Mouse (Mus musculus) kidney, embryonic 16.5 days (tissue): ENCODE measurements at regions not wholly inside any gene's neighbourhood (a gene's known extent, or its start where the extent isn't known, plus 50 kb on each side); places are given as distances from the start of the nearest gene placed in this dataset.

ENCODE experiments used
- ATAC-seq: fragments of 200-750 bp; cut with Nextera tagmentation; 2 replicates; pipeline ENCODE4 v1.8.0; 2017; ENCODE audit warnings: moderate TSS enrichment; ENCODE audit not compliant: low FRiP score, low TSS enrichment
- H3K27ac ChIP-seq: fragments of 300-500 bp; sonication (generic); 2 replicates; pipeline ENCODE4 v1.5.1; 2014; ENCODE audit warnings: low read length
- H3K27me3 ChIP-seq: fragments of 300-500 bp; sonication (generic); 2 replicates; pipeline ENCODE4 v1.6.1; 2014; ENCODE audit warnings: low read length, control low read depth, mixed read lengths; ENCODE audit not compliant: insufficient read depth
- H3K36me3 ChIP-seq: fragments of 300-500 bp; sonication (generic); 2 replicates; pipeline ENCODE4 v1.6.1; 2014; ENCODE audit warnings: low read length, control low read depth, mixed read lengths; ENCODE audit not compliant: insufficient read depth
- H3K4me1 ChIP-seq: fragments of 300-500 bp; sonication (generic); 2 replicates; pipeline ENCODE4 v1.6.1; 2014; ENCODE audit warnings: low read length, control low read depth, mixed read lengths; ENCODE audit not compliant: insufficient read depth
- H3K4me2 ChIP-seq: fragments of 300-500 bp; sonication (generic); replicated peaks from 2 replicates; pipeline ENCODE4 v1.6.1; 2014; ENCODE audit warnings: low read depth, low read length
- H3K4me3 ChIP-seq: fragments of 300-500 bp; sonication (generic); 2 replicates; pipeline ENCODE4 v1.5.1; 2014; ENCODE audit warnings: mild to moderate bottlenecking, low read length
- H3K9ac ChIP-seq: fragments of 300-500 bp; sonication (generic); replicated peaks from 2 replicates; pipeline ENCODE4 v1.6.1; 2014; ENCODE audit warnings: low read length
- H3K9me3 ChIP-seq: fragments of 300-500 bp; sonication (generic); 2 replicates; pipeline ENCODE4 v1.6.1; 2016; ENCODE audit warnings: low read length, control low read depth
- WGBS: fragments of 180-500 bp; shearing (Covaris S2); extraction: QIAGEN DNeasy Blood & Tissue Kit; methylation state at CpG from one replicate; pipeline ENCODE4 v1.1.7; 2014; 5-methylcytosine and 5-hydroxymethylcytosine counted together

- H3K9me3 ChIP-seq, result no peaks in the 10 kb centered on the region
- WGBS, result 26% methylated on average over 6 of the region's 6 CpGs
- H3K4me1 ChIP-seq, result peaks cover 6% of the 10 kb centered on the region
- no peak overlapping the region for H3K4me2 ChIP-seq
- no peak for ATAC-seq
- H3K27ac ChIP-seq, result no peak overlapping the region
- H3K27me3 ChIP-seq, result peaks cover 4% of the 10 kb centered on the region; the same call in 1 of the 2 replicates
- no peaks in the 10 kb centered on the region for H3K36me3 ChIP-seq
- H3K4me3 ChIP-seq, result no peak overlapping the region
- H3K9ac ChIP-seq, result no peak overlapping the region
Measured at GRCm38 (mm10) chr12:16091336-16091735, 274.6 kb upstream of the Trib2 start.

GRCm38 (mm10) chr12:16083176-16083575 lies 266.5 kb upstream of the Trib2 start:
- no peak overlapping the region for H3K9ac ChIP-seq
- H3K36me3 ChIP-seq, result no peaks in the 10 kb centered on the region
- H3K4me3 ChIP-seq, result no peak overlapping the region
- H3K4me2 ChIP-seq, result no peak overlapping the region
- no peak overlapping the region for H3K27ac ChIP-seq
- H3K9me3 ChIP-seq, result no peaks in the 10 kb centered on the region
- no peaks in the 10 kb centered on the region for H3K4me1 ChIP-seq
- 26% methylated on average over 1 of the region's 1 CpGs for WGBS
- no peak for ATAC-seq
- peaks cover 4% of the 10 kb centered on the region; the same call in 1 of the 2 replicates for H3K27me3 ChIP-seq

GRCm38 (mm10) chr12:16077215-16077614 lies 260.5 kb upstream of the Trib2 start:
- Histone ChIP-seq H3K4me1 (no peaks in the 10 kb centered on the region), H3K4me2 (no peak overlapping the region), H3K4me3 (no peak overlapping the region), H3K36me3 (no peaks in the 10 kb centered on the region), H3K27me3 (no peaks in the 10 kb centered on the region), H3K9me3 (no peaks in the 10 kb centered on the region), H3K9ac (no peak overlapping the region), H3K27ac (no peak overlapping the region)
- no peak for ATAC-seq
- 87% methylated on average over 1 of the region's 1 CpGs for WGBS

- no peaks in the 10 kb centered on the region for H3K4me1 ChIP-seq
- no peaks in the 10 kb centered on the region for H3K9me3 ChIP-seq
- H3K27ac ChIP-seq, result no peak overlapping the region
- H3K36me3 ChIP-seq, result no peaks in the 10 kb centered on the region
- no peak overlapping the region for H3K4me3 ChIP-seq
- H3K9ac ChIP-seq, result no peak overlapping the region
- no peaks in the 10 kb centered on the region for H3K27me3 ChIP-seq
- H3K4me2 ChIP-seq, result no peak overlapping the region
- 86% methylated on average over 2 of the region's 2 CpGs for WGBS
- ATAC-seq, result no peak
Measured at GRCm38 (mm10) chr12:16075962-16076361, 259.2 kb upstream of the Trib2 start.

- WGBS, result 93% methylated on average over 13 of the region's 13 CpGs
- no peak overlapping the region for H3K27ac ChIP-seq
- H3K4me3 ChIP-seq, result no peak overlapping the region
- no peaks in the 10 kb centered on the region for H3K4me1 ChIP-seq
- H3K9me3 ChIP-seq, result no peaks in the 10 kb centered on the region
- ATAC-seq, result no peak
- no peak overlapping the region for H3K9ac ChIP-seq
- no peaks in the 10 kb centered on the region for H3K36me3 ChIP-seq
- no peaks in the 10 kb centered on the region for H3K27me3 ChIP-seq
- no peak overlapping the region for H3K4me2 ChIP-seq
Measured at GRCm38 (mm10) chr12:16068940-16069339, 252.2 kb upstream of the Trib2 start.

GRCm38 (mm10) chr12:16062689-16063088 lies 246.0 kb upstream of the Trib2 start:
- H3K4me3 ChIP-seq, result no peak overlapping the region
- no peak overlapping the region for H3K9ac ChIP-seq
- H3K4me2 ChIP-seq, result no peak overlapping the region
- H3K27me3 ChIP-seq, result no peaks in the 10 kb centered on the region
- no peaks in the 10 kb centered on the region for H3K36me3 ChIP-seq
- no peak overlapping the region for H3K27ac ChIP-seq
- H3K4me1 ChIP-seq, result no peaks in the 10 kb centered on the region
- no peak for ATAC-seq
- WGBS, result 85% methylated on average over 7 of the region's 7 CpGs
- no peaks in the 10 kb centered on the region for H3K9me3 ChIP-seq

GRCm38 (mm10) chr12:16060461-16060860 lies 243.7 kb upstream of the Trib2 start:
- Histone ChIP-seq H3K4me3 (no peak overlapping the region), H3K9me3 (no peaks in the 10 kb centered on the region), H3K9ac (no peak overlapping the region), H3K27ac (no peak overlapping the region), H3K27me3 (no peaks in the 10 kb centered on the region), H3K36me3 (no peaks in the 10 kb centered on the region), H3K4me2 (no peak overlapping the region), H3K4me1 (no peaks in the 10 kb centered on the region)
- WGBS, result 57% methylated on average over 5 of the region's 5 CpGs
- no peak for ATAC-seq

- H3K4me3 ChIP-seq, result no peak overlapping the region
- H3K9me3 ChIP-seq, result no peaks in the 10 kb centered on the region
- ATAC-seq, result no peak
- no peak overlapping the region for H3K27ac ChIP-seq
- H3K9ac ChIP-seq, result no peak overlapping the region
- H3K4me2 ChIP-seq, result no peak overlapping the region
- H3K27me3 ChIP-seq, result no peaks in the 10 kb centered on the region
- no peaks in the 10 kb centered on the region for H3K36me3 ChIP-seq
- 81% methylated on average over 3 of the region's 3 CpGs for WGBS
- H3K4me1 ChIP-seq, result no peaks in the 10 kb centered on the region
Measured at GRCm38 (mm10) chr12:16058255-16058654, 241.5 kb upstream of the Trib2 start.

- H3K4me3 ChIP-seq, result no peak overlapping the region
- WGBS, result 71% methylated on average over 2 of the region's 2 CpGs
Measured at GRCm38 (mm10) chr12:16056831-16057230, 240.1 kb upstream of the Trib2 start.

GRCm38 (mm10) chr12:16056216-16056615 lies 239.5 kb upstream of the Trib2 start:
- no peak overlapping the region for H3K4me3 ChIP-seq
- H3K4me2 ChIP-seq, result no peak overlapping the region
- no peaks in the 10 kb centered on the region for H3K27me3 ChIP-seq
- whole genome bisulfite sequencing, result 52% methylated on average over 1 of the region's 1 CpGs
- H3K36me3 ChIP-seq, result no peaks in the 10 kb centered on the region
- no peak overlapping the region for H3K27ac ChIP-seq
- no peaks in the 10 kb centered on the region for H3K9me3 ChIP-seq
- H3K9ac ChIP-seq, result no peak overlapping the region
- no peaks in the 10 kb centered on the region for H3K4me1 ChIP-seq
- no peak for ATAC-seq

More at GRCm38 (mm10) chr12:16056831-16057230, 240.1 kb upstream of the Trib2 start:
- H3K9me3 ChIP-seq, result no peaks in the 10 kb centered on the region
- H3K27me3 ChIP-seq, result no peaks in the 10 kb centered on the region
- no peak overlapping the region for H3K4me2 ChIP-seq
- no peak for ATAC-seq
- H3K27ac ChIP-seq, result no peak overlapping the region
- H3K36me3 ChIP-seq, result no peaks in the 10 kb centered on the region
- H3K9ac ChIP-seq, result no peak overlapping the region
- H3K4me1 ChIP-seq, result no peaks in the 10 kb centered on the region

- Histone ChIP-seq H3K27ac (no peak overlapping the region), H3K27me3 (no peaks in the 10 kb centered on the region), H3K4me1 (no peaks in the 10 kb centered on the region), H3K4me3 (no peak overlapping the region), H3K9ac (no peak overlapping the region), H3K9me3 (no peaks in the 10 kb centered on the region), H3K4me2 (no peak overlapping the region), H3K36me3 (no peaks in the 10 kb centered on the region)
- no peak for ATAC-seq
- WGBS, result 78% methylated on average over 2 of the region's 2 CpGs
Measured at GRCm38 (mm10) chr12:16054591-16054990, 237.9 kb upstream of the Trib2 start.
